Mouse (Mus musculus): ENCODE measurements around the gene Rdh12. TPM values are rescaled to one million over a fixed set of nuclear protein-coding genes. Genes with fewer than 3 reads are reported as not detected.
A peak's percentile ranks its signal among the peaks of the same experiment; 100 is the strongest.

Gene Rdh12
- total and polyA plus RNA-seq, 3 experiments = 6.3 to 11.0 (median 6.5) TPM

DNA sequence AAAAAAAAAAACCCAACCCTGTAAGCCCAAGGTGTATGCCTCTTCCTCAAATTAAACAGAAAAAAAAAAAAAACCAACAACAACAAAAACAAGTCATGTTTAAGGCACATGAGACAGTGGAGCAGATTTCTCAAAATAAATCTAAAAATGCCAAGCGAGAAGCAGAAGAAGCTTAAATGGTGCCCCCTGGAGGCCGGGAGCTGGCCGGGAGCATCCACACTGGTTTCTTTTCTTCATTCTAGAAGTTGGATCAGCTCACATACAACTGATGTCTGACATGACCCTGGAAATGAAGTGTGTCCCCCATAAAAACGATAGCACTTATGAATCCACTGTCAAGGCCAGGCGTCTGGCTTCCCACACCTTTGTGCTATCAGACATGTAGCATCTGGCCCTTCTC, 52.3 kb downstream of the Rdh12 start:
- H3K9me3 ChIP-seq (replicated peaks; ENCODE audit: low read length) = no peaks in the 10 kb centered on the region
- in situ Hi-C loops (cut with MboI; ENCODE audit: low pct_ligation_motif_present, low pct_unique_long_range_greater_than_20kb, low sequenced_read_pairs) = loop anchor here (5.0 kb wide), 1 partner anchor 69 kb away; the partner anchor contains the start of gene Rdh11

More for the DNA sequence above, 52.3 kb downstream of the Rdh12 start:
- H3K36me3 ChIP-seq (replicated peaks in 1 of 2; ENCODE audit: control insufficient read depth in 1 of 2, insufficient read depth in 1 of 2, low read length in 1 of 2) = peaks cover 59 to 93% of the 10 kb centered on the region in 2 experiments
- TF ChIP-seq TBP (conservative IDR thresholded peaks at IDR 0.05; ENCODE audit: low read depth, low read length) (no peak), NRF1 (IDR thresholded peaks at IDR 0.05; ENCODE audit: low read depth, low read length) (no peak), TCF12 (IDR thresholded peaks at IDR 0.05; ENCODE audit: low read depth, low read length) (no peak), E2F4 (IDR thresholded peaks at IDR 0.05; ENCODE audit: insufficient replicate concordance, low read depth, low read length) (no peak), SMC3 (IDR thresholded peaks at IDR 0.05; ENCODE audit: low read depth, low read length) (peak; percentile 77), POLR2AphosphoS2 (IDR thresholded peaks at IDR 0.05; ENCODE audit: low read depth, low read length) (no peak), JUND (conservative IDR thresholded peaks at IDR 0.05; ENCODE audit: low read depth, low read length) (no peak), MYC (IDR thresholded peaks at IDR 0.05; ENCODE audit: low read depth, low read length) (no peak), JUN (IDR thresholded peaks at IDR 0.05; ENCODE audit: insufficient read depth, low read depth, low read length) (no peak), RAD21 (IDR thresholded peaks at IDR 0.05; ENCODE audit: low read depth, low read length) (peak; percentile 51), GABPA (IDR thresholded peaks at IDR 0.05; ENCODE audit: insufficient replicate concordance, low read depth, low read length) (no peak), CTCF (conservative IDR thresholded peaks at IDR 0.05 in 1 of 2, IDR thresholded peaks at IDR 0.05 in 1 of 2; ENCODE audit: low read depth in 2 of 2, low read length in 2 of 2) (peak; percentile 17 to 71; a peak in 2 of 4 replicates), KAT2A (IDR thresholded peaks at IDR 0.05; ENCODE audit: insufficient replicate concordance, low read length) (no peak), MAZ (IDR thresholded peaks at IDR 0.05; ENCODE audit: low read depth, low read length) (no peak), ZMIZ1 (IDR thresholded peaks at IDR 0.05; ENCODE audit: low read depth, low read length) (no peak)
- H3K27ac ChIP-seq (ENCODE audit: insufficient read depth, low read depth) = no peak overlapping the region
- H3K4me3 ChIP-seq (replicated peaks in 1 of 3; ENCODE audit: low read depth in 2 of 3, low read length in 2 of 3, poor library complexity in 1 of 3) = no peak overlapping the region
- peak; percentile 36 for DNase-seq (ENCODE audit: extremely low read depth)
- no peak overlapping the region for H3K4me2 ChIP-seq (ENCODE audit: insufficient read depth, low read depth, poor library complexity, severe bottlenecking)
- H3K9ac ChIP-seq (ENCODE audit: insufficient read depth, low read depth) = no peak overlapping the region
- dilution Hi-C loops (cut with MboI; ENCODE audit: extremely low pct_ligation_motif_present, extremely low pct_unique_long_range_greater_than_20kb, low sequenced_read_pairs) = no loop called here
- H3K27me3 ChIP-seq (replicated peaks) = no peaks in the 10 kb centered on the region
- H3K79me2 ChIP-seq (replicated peaks; ENCODE audit: control insufficient read depth, extremely low read depth, insufficient read depth, poor library complexity, severe bottlenecking) = no peaks in the 10 kb centered on the region
- H3K4me1 ChIP-seq (ENCODE audit: control insufficient read depth in 1 of 2, insufficient read depth in 2 of 2) = peaks cover 0 to 10% of the 10 kb centered on the region in 2 experiments; a peak in 1 of 4 replicates

Other genes starting within 250 kb of the Rdh12 start
- gene Tmem229b, start 201.3 kb upstream of the Rdh12 start, total RNA-seq (2012; rRNA removed) = 41.7 and 45.0 TPM in 2 replicates
- 64.4 and 66.5 TPM in 2 replicates for gene Tmem229b, start 201.3 kb upstream of the Rdh12 start, total RNA-seq (2014; rRNA removed)
- 125 and 129 TPM in 2 replicates for gene Tmem229b, start 201.3 kb upstream of the Rdh12 start, polyA plus RNA-seq (2012; ENCODE audit: insufficient read length, low read depth)
- 0.92 and 1.9 TPM in 2 replicates for gene Plekhh1, start 179.8 kb upstream of the Rdh12 start, total RNA-seq (2012; rRNA removed)
- 0.27 and 0.31 TPM in 2 replicates for gene Plekhh1, start 179.8 kb upstream of the Rdh12 start, total RNA-seq (2014; rRNA removed)
- gene Plekhh1, start 179.8 kb upstream of the Rdh12 start, polyA plus RNA-seq (2012; ENCODE audit: insufficient read length, low read depth) = 0.69 and 0.75 TPM in 2 replicates
- 12.8 and 13.0 TPM in 2 replicates for gene Pigh, start 119.3 kb upstream of the Rdh12 start, total RNA-seq (2012; rRNA removed)
- gene Pigh, start 119.3 kb upstream of the Rdh12 start, total RNA-seq (2014; rRNA removed) = 17.8 and 18.2 TPM in 2 replicates
- 8.3 and 9.3 TPM in 2 replicates for gene Pigh, start 119.3 kb upstream of the Rdh12 start, polyA plus RNA-seq (2012; ENCODE audit: insufficient read length, low read depth)
- gene Arg2, start 78.1 kb upstream of the Rdh12 start, total RNA-seq (2012; rRNA removed) = not detected in 2 replicates
- gene Arg2, start 78.1 kb upstream of the Rdh12 start, total RNA-seq (2014; rRNA removed) = not detected in 2 replicates
- gene Arg2, start 78.1 kb upstream of the Rdh12 start, polyA plus RNA-seq (2012; ENCODE audit: insufficient read length, low read depth) = not detected in 2 replicates
- 69.4 and 70.3 TPM in 2 replicates for gene Vti1b, start 36.2 kb upstream of the Rdh12 start, total RNA-seq (2012; rRNA removed)
- 90.8 and 96.4 TPM in 2 replicates for gene Vti1b, start 36.2 kb upstream of the Rdh12 start, total RNA-seq (2014; rRNA removed)
- gene Vti1b, start 36.2 kb upstream of the Rdh12 start, polyA plus RNA-seq (2012; ENCODE audit: insufficient read length, low read depth) = 68.1 and 84.3 TPM in 2 replicates
- gene Rdh11, start 16.6 kb upstream of the Rdh12 start, total RNA-seq (2012; rRNA removed) = 47.4 and 47.5 TPM in 2 replicates
- 88.5 and 121 TPM in 2 replicates for gene Rdh11, start 16.6 kb upstream of the Rdh12 start, total RNA-seq (2014; rRNA removed)
- gene Rdh11, start 16.6 kb upstream of the Rdh12 start, polyA plus RNA-seq (2012; ENCODE audit: insufficient read length, low read depth) = 46.3 and 50.3 TPM in 2 replicates
- gene Zfyve26, start 87.4 kb downstream of the Rdh12 start, total RNA-seq (2012; rRNA removed) = 16.1 and 19.1 TPM in 2 replicates
- 10.1 and 10.4 TPM in 2 replicates for gene Zfyve26, start 87.4 kb downstream of the Rdh12 start, total RNA-seq (2014; rRNA removed)
- 24.8 and 27.8 TPM in 2 replicates for gene Zfyve26, start 87.4 kb downstream of the Rdh12 start, polyA plus RNA-seq (2012; ENCODE audit: insufficient read length, low read depth)
- gene Rad51b, start 88.4 kb downstream of the Rdh12 start, total RNA-seq (2012; rRNA removed) = 7.7 and 8.5 TPM in 2 replicates
- gene Rad51b, start 88.4 kb downstream of the Rdh12 start, total RNA-seq (2014; rRNA removed) = 8.6 and 9.6 TPM in 2 replicates
- gene Rad51b, start 88.4 kb downstream of the Rdh12 start, polyA plus RNA-seq (2012; ENCODE audit: insufficient read length, low read depth) = 5.9 and 6.5 TPM in 2 replicates